Mouse (Mus musculus) layer of hippocampus, adult 8-10 months (tissue): ENCODE data around the gene Ksr1. TPM values are rescaled to one million over a fixed set of nuclear protein-coding genes. Genes with fewer than 3 reads are reported as not detected.

ENCODE experiments used
- DNase-seq, 2 experiments: peaks; one replicate each; pipeline ENCODE4 v3.0.0; 2022; ENCODE audit warnings: low spot score in 2 of 2
- total RNA-seq, 4 experiments: library from RNA; stranded (reverse); gene quantifications; 2 replicates each; pipeline ENCODE4 v1.2.4; 2022

Gene Ksr1
- total RNA-seq, 4 experiments from 2014 or later = 138 to 198 (median 174) TPM

DNA sequence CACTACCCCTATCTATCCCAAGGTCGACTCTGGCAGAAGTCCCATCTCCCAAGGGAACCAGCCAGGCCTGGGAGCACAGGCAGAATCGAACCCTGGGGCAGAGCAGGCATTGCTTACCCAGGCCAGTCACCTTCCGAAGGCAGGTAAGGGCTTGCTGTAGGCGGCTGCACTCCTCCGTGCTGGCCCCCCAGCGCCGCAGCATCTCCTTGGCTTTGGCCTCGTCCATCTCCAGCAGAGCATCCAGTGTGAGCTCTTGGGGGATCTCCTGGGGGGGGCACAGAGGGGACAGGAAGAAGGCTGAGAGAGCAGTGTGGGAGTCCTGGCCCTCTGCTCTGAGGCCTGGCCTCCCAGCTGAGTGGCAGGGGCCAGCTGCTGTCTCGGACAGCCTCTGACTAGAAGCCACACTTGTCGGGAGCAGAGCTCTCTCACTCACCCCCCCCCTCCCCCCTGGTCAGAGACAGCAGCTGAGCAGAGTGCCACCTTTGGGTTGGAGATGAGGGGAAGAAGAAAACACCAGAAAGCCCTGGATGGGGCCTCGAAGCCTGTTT is 99.0 kb downstream of the Ksr1 start:
- DNase-seq = no peak

DNA sequence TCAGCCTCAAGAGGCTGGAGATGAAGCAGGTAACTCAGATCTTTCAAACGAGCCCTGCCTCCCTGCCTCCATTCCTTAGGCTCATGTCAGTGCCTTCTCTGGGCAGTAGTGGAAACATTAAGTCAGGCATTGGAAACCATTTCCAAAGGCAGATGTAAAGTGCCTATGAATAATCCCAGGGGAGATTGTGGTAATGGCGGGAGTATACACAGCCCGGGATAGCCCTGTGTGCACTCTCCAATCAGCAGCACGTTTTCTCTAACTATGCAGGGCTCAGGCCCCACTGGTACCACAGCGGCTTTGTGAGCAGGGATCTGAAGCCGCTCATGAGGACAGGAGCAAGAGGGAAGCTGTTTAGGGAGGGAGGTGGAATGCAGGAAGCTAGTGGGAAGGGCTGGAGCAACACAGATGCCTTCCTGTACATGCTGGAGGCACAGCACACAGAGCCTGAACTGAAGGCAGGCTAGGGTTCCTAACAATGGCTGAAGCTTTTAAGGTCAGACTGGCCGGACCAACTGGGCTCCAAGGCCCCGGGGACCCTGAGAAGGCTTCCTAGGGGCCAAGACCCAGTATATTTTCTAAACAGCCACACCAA is 99.5 kb downstream of the Ksr1 start:
- no peak for DNase-seq

- no peak for DNase-seq
These were observed 101.0 kb downstream of the Ksr1 start for GRCm38 (mm10) chr11:79045231-79045630.

GRCm38 (mm10) chr11:79044798-79045197 is 101.4 kb downstream of the Ksr1 start:
- no peak for DNase-seq

DNA sequence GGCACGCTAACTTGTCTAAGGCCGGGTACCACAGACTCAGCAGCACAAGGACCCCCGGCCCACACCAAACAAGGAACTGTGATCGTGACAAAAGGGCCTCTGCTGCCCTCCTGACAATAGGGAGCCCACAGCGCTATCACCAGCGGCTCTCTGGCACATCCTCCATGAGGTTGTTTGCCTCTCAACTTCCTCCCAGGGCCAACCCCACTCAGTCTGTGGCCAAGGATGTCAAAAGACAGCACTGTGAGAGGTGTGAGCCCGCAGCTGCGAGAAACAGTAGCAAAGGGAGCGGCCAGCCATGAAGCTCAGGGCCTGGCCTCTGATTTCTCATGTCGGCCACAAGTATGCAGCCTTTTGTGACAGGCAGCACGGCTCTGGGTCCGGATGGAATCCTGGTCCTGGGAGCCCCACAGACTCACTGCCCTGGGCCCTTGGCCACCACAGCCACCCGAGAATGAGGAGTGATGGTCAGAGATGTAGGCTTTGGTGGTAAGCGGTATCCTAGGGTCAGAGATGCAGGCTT is 104.2 kb downstream of the Ksr1 start:
- no peak for DNase-seq

DNA sequence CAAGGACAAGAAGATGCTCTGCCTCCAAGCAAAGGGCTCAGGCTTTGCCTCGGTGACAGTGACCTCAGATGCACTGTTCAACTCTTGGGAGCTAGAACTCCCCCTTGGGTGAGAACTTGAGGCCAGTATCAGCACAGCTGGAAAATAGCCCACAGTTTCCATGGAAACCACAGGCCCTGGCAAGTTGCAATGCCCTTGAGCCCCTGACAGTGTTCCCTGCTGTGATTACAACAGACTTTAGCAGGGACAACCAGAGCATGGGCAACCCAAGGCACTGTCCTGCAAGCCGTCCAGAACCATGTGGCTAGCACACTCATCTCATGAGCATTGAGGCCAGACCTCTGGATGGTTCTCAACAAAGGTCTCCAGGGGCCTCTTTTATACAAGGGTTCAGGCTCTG is 106.7 kb downstream of the Ksr1 start:
- no peak for DNase-seq

- peak; percentile 30 to 49 for DNase-seq
These were observed 108.7 kb downstream of the Ksr1 start for GRCm38 (mm10) chr11:79037555-79037954.

DNA sequence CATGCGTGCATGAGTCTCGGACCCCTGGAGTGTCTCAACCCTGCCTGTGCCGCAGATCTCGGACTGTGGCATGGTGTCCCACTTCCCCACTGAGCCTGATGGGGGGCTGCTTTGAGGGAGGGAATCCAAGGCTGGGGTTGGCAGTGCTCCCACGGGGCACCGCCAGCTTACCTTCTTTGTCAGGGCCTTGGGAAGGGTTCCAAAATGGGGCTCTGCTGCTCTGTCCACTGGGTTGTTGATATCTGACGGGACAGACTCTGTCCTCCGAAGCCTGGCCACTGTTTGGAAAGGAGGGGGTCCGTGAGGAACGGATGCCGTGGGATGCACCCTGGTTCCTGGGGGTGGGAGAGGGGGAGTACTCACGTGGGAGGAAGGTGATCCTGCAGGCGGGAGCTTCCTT is 109.9 kb downstream of the Ksr1 start:
- no peak for DNase-seq

DNA sequence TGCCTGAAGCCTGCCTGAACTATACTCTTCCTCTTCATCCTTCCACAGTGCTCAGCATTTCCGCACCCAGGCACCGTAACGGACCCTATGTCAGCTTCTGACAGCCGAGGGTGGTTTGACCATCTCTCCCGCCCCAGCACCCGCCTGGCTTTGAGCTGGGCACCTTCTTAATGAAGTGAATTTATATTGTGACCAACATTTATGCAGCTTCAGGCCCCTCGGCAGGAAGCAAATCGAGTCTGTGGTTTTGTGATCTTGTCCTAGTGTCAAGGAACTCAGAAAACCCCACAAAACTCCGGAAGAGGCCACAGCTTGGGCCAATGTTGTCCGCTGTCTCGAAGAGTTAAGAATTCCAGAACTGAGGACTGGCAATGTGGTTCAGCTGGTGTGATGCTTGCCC is 112.6 kb downstream of the Ksr1 start:
- DNase-seq = no peak

GRCm38 (mm10) chr11:79033021-79033420 is 113.2 kb downstream of the Ksr1 start:
- DNase-seq = no peak

DNA sequence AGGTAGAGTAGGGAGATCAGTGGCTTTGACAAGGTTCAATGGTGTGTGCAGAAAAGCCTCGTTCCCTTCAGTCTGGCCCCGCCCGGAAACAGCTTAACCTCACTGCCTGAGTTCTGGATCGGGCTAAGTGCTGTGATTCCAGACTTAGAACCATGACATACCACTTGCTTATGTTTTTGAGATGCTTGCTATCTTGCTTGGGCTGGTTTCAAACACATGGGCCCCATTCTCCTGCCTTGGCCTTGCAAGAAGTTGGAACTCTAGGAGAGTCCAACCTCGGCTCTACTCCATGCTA is 114.8 kb downstream of the Ksr1 start:
- no peak for DNase-seq

DNA sequence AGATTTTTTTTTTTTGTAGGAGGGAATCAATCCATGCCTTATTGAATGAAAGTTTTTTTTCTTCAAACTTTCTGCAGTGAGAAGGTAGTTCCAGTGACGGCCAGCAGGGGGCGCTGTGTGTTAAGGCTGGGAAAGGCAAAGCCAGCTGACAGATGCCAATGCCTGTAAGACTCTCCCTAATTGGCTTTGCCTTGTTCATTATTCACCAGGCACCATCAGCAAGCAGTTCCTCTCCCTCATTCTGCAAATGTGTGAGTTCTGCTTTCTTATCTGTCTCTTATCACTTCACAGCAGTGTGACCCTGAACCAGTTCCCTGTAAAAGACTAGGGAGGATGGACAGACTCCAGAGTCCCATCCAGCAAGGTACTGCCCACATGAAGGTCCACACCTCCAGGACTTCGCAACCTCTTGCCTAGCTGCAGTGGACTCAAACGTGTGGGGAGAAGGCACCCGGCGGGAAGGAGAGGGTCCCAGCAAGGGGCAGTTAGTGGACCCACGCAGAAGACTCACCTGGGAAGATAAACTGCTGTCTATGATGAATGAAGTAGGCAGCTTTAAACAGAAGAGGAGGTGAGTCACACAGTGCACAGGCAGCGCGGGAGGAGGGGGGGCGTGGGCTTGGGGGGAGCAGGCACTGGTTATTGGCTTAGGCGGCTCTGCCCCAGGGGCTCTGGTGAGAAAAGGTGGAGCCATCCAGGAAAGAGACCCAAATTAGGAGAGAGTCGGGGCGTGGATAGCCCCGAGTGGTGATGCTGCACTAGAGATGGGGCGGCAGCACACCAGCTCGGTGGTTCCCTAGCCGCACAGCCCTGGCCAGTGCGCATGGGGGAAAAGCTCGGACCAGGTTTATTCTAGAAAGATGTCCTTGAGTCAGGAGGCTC is 115.4 kb downstream of the Ksr1 start:
- peak; percentile 74 to 88 for DNase-seq

DNA sequence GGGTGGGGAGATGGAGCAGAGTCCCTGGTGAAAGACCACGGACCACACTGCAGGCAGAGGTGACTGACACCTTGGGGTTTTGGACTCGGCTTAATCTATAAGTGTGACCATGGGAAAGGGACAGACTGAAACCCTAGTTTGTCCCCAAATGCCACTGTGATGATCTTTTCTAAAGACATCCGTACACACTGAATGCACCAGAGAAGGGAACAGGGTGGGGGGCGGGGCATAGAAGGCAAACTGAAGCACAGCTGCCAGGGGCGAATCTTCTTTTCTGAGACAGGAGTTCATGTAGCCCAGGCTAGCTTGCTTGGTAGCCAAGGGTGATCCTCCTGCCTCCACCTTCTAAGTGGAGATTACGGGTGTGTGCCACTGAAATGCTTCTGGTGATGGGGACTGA is 122.5 kb downstream of the Ksr1 start:
- DNase-seq = no peak

DNA sequence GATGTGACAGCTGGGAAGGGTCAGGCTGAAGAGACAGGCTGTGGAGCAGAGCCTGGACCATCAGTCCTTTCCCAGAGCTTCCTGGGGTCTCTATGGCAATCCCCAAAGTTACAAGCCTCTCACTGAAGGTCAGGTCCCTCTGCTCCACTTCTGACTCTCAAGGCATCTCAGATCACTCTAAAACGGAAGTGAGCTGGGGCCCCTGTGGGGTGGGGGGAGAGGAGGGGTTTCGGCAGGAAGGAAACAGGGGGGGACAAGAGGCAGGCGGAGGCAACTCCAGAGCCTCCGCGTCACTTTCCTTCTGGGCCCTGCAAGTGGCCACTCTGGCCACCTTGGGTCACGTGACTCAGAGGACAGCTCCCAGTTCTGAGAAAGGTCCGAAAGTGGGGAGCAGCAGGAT is 122.9 kb downstream of the Ksr1 start:
- no peak for DNase-seq

DNA sequence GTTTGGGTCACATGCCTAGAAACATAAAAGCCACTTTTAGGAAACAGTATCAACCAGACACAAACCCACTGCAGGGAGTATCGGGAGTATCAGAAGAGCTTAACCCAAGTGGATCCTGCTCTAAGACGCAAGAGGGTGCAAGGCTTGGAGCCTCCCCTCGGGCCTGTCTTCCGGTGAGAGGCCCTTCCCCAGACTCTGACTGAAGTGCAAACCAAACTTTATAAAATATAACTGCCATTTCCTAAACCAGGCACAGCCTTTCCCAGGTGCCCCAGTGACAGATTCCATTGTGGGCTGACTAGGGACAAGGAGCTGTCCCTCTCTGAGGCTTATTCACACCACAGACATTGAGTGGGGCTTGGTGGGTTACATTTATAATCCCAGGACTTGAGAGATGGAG is 123.4 kb downstream of the Ksr1 start:
- DNase-seq = no peak

- no peak for DNase-seq
These were observed 125.6 kb downstream of the Ksr1 start for GRCm38 (mm10) chr11:79020535-79021045.

DNA sequence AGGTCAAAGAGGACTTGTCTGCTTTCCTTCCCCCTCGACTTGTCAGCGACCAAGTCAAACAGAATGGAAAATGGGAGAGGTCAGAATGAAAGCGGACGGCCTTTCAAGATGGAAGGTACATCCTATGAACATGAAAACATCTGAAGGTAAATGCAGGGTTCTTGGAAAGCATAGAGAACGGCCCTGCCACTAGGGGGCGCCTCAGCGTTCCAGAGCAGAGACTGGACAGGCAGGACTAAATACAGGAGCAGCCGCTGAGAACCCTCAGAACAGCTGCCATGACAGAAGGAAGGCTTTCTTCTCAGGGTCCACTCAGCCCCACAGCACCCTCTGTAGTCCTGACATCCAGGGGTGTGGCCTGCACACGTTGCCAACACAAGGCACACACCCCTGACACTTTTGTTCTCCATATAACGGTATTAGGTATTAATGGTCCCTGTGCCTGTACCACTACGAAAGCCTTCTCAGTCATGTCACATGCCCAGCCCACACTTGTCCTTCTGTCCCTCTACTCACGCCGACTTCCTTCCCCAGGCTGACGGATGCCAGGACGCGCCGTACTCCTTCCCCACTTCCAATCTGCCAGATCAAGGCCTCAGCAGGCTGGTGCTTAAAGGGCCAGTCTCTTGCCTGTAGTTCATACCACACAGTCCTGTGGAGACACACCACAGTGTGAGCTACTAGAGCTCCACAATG is 126.2 kb downstream of the Ksr1 start:
- DNase-seq = peak in 1 of 2 experiments; percentile 53

DNA sequence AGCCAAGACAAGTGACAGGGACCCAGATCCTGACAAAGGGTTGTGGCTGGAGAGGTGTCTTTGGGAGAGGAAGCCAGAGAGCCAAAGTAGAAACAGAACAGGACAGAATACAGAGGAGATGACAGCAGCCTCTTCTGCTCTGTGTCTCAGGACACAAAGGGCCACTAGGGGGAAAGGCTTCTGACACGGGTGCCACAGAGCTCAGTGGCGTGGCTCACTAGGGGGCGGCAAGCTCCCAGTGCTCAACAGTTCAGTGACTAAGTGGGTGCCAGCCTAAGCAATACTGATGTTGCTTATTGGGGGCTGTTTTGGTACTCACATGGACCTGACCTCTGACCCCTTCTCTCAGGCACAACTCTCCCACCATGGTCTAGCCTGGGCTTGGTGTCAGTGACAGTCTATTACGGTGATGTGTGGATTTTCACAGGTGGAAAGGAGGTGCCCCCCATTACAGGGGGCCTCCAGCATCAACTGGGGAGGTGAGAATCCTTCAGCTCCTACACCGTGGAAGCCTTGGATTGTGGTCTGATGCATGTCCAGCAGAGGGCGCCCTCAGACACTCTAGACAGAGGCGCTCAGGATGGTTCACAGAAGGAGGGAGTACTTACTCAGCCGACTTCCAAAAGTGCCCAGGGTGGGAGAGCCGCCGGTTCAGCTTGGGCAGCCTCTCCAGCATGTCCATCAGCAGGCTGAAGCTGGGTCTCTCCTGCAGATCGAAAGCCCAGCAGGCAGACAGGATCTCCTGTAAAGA is 127.1 kb downstream of the Ksr1 start:
- peak in 1 of 2 experiments; percentile 77 for DNase-seq

- no peak for DNase-seq
These were observed 129.0 kb downstream of the Ksr1 start for GRCm38 (mm10) chr11:79017161-79017606.

DNA sequence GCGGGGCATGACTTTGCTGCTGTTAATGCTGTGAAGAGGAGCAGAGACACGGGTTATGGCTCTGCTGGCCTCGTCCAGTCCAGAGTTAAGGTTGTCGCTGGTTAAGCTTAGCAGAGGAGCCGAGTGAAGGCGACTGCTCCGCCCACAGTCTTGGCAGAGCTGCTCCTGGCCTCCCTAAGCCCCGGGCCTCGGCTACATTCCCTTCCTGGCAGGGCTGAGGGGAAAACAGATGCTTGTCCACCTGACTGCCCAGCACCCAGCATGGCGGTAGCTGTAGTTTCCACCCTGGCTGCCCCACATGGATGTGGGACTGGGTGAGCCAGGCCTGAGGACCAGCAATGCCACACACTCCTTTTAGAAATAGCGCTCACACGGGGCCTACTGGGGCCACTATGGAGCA is 130.0 kb downstream of the Ksr1 start:
- DNase-seq = no peak

GRCm38 (mm10) chr11:79015660-79016215 is 130.5 kb downstream of the Ksr1 start:
- DNase-seq = no peak
